Mouse (Mus musculus): ENCODE measurements around the gene Cwf19l1. TPM values are rescaled to one million over a fixed set of nuclear protein-coding genes. Genes with fewer than 3 reads are reported as not detected.

Gene Cwf19l1
- polyA plus RNA-seq, 1 experiment from 2014 or later = 10.7 TPM

DNA sequence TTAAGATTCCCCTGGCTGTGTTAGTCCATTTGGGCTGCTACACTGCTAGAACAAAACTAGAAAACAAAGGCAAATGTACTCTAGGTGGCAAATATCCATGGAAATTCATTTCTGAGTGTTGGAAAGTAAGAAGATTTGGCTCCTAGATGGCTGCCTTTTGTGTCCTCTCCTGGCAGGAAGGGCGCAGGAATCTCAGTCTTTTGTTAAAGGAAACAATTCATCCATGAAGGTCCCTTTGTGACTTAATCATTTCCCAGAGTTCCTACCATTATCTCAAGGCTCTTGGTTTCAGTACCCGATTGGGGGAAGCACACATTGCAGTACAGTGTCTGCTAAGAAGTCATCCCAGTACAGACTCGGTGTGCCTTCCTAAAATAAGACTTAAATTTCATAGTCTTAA lies 49.4 kb downstream of the Cwf19l1 start:
- Histone ChIP-seq H3K4me1 (replicated peaks; ENCODE audit: control insufficient read depth, insufficient read depth, low read length) (no peaks in the 10 kb centered on the region), H3K27me3 (replicated peaks; ENCODE audit: control insufficient read depth, insufficient read depth, low read length) (no peaks in the 10 kb centered on the region), H3K4me2 (replicated peaks; ENCODE audit: low read depth) (no peak overlapping the region), H3K4me3 (ENCODE audit: low read depth, low read length) (no peak overlapping the region), H3K36me3 (ENCODE audit: control insufficient read depth, insufficient read depth) (peaks cover 45% of the 10 kb centered on the region), H3K9me3 (ENCODE audit: control insufficient read depth) (no peaks in the 10 kb centered on the region), H3K27ac (ENCODE audit: low read depth, low read length) (no peak overlapping the region), H3K9ac (ENCODE audit: low read depth, low read length) (no peak overlapping the region)
- no peak for ATAC-seq
- 79% methylated on average over 3 of the region's 3 CpGs for WGBS
- no peak for TF ChIP-seq CTCF (IDR thresholded peaks at IDR 0.05; ENCODE audit: low read depth)

DNA sequence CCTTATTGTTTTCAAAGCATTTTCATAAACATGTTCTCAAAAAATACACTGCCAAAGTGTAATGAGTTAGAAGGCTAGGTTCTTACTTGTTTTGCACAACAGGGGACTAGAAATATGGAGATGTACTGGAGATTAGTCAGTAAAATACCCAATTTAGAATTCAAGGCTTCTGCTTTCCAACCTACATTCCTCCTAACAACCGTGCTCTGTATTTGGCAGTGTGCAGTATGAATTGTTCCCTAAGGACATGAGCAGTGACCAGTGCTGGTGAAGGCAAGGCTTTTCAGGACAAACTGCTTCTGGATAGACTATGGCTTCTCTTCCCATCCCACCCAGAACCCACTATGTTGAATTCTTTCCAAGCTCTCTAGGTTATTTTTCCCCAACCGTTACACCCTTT lies 54.8 kb downstream of the Cwf19l1 start:
- Histone ChIP-seq H3K36me3 (ENCODE audit: control insufficient read depth, insufficient read depth) (peaks cover 57% of the 10 kb centered on the region), H3K27ac (ENCODE audit: low read depth, low read length) (no peak overlapping the region), H3K4me3 (ENCODE audit: low read depth, low read length) (no peak overlapping the region), H3K9me3 (ENCODE audit: control insufficient read depth) (no peaks in the 10 kb centered on the region), H3K4me1 (replicated peaks; ENCODE audit: control insufficient read depth, insufficient read depth, low read length) (no peaks in the 10 kb centered on the region), H3K4me2 (replicated peaks; ENCODE audit: low read depth) (no peak overlapping the region), H3K27me3 (replicated peaks; ENCODE audit: control insufficient read depth, insufficient read depth, low read length) (no peaks in the 10 kb centered on the region), H3K9ac (ENCODE audit: low read depth, low read length) (no peak overlapping the region)
- ATAC-seq = no peak
- TF ChIP-seq CTCF (IDR thresholded peaks at IDR 0.05; ENCODE audit: low read depth) = no peak
- WGBS = 84% methylated on average over 2 of the region's 2 CpGs

DNA sequence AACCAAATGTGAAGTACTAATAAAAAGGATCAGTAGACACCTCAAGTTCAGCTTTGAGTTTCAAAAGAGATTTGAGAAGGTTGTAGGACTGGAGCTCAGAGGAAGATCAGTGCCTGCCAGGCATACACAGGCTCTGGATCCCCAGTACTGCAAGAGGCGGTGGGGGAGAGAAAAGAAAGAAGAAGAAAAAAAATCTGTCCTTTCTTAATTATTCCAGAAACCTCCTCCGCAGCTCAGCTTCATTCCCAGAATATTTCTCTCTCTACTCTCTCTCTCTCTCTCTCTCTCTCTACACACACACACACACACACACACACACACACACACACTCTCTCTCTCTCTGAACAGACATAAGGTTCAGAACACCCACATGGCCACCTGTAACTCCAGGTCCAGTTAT lies 55.7 kb downstream of the Cwf19l1 start:
- no peaks in the 10 kb centered on the region for H3K4me1 ChIP-seq (replicated peaks; ENCODE audit: control insufficient read depth, insufficient read depth, low read length)
- no peak for TF ChIP-seq CTCF (IDR thresholded peaks at IDR 0.05; ENCODE audit: low read depth)
- H3K4me3 ChIP-seq (ENCODE audit: low read depth, low read length) = no peak overlapping the region
- no peak overlapping the region for H3K9ac ChIP-seq (ENCODE audit: low read depth, low read length)
- no peak overlapping the region for H3K27ac ChIP-seq (ENCODE audit: low read depth, low read length)
- no peaks in the 10 kb centered on the region for H3K27me3 ChIP-seq (replicated peaks; ENCODE audit: control insufficient read depth, insufficient read depth, low read length)
- H3K4me2 ChIP-seq (replicated peaks; ENCODE audit: low read depth) = no peak overlapping the region
- peaks cover 60% of the 10 kb centered on the region for H3K36me3 ChIP-seq (ENCODE audit: control insufficient read depth, insufficient read depth)
- 89% methylated on average over 2 of the region's 2 CpGs for WGBS
- no peaks in the 10 kb centered on the region for H3K9me3 ChIP-seq (ENCODE audit: control insufficient read depth)
- ATAC-seq = no peak

DNA sequence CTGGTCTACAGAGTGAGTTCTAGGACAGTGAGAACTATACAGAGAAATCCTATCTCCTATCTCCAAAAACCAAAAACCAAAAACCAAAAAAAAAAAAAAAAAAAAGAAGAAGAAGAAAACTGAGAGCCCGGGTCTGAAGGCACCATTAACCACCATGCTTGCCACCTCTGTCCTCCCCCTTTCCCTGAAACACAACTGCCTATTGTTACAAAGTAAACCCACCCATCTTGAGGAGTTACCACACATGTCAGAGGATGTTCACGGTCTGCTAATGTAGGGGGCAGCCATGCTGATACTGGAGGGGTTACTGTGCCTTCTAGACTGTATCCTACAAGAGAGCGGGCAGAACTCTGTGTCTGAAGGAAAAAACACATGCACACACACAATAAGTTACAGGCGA lies 58.7 kb downstream of the Cwf19l1 start:
- H3K4me1 ChIP-seq (replicated peaks; ENCODE audit: control insufficient read depth, insufficient read depth, low read length) = no peaks in the 10 kb centered on the region
- peaks cover 53% of the 10 kb centered on the region for H3K36me3 ChIP-seq (ENCODE audit: control insufficient read depth, insufficient read depth)
- H3K27me3 ChIP-seq (replicated peaks; ENCODE audit: control insufficient read depth, insufficient read depth, low read length) = no peaks in the 10 kb centered on the region
- H3K4me2 ChIP-seq (replicated peaks; ENCODE audit: low read depth) = no peak overlapping the region
- no peak overlapping the region for H3K9ac ChIP-seq (ENCODE audit: low read depth, low read length)
- no peak overlapping the region for H3K4me3 ChIP-seq (ENCODE audit: low read depth, low read length)
- H3K27ac ChIP-seq (ENCODE audit: low read depth, low read length) = no peak overlapping the region
- no peaks in the 10 kb centered on the region for H3K9me3 ChIP-seq (ENCODE audit: control insufficient read depth)
- TF ChIP-seq CTCF (IDR thresholded peaks at IDR 0.05; ENCODE audit: low read depth) = no peak
- ATAC-seq = no peak
- WGBS = 88% methylated on average over 4 of the region's 4 CpGs

DNA sequence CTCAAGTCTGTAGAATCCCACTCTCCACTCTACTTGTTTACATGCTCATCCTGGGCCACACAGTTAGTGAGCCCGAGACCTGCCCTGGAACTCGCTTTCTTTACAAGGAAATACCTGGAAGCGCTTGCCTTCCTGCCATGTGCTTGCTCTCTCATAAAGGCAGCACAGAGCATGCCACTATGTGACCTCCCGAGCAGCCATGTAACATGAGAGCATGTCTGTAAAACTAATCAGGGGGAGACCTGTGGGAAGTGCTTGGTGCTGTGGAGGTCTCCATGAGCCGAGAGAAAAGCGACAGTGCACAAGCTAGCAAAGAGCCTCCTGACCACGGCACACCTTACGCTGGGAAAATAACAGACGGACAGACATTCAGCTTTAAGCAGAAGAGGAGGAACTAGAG lies 59.2 kb downstream of the Cwf19l1 start:
- Histone ChIP-seq H3K9me3 (ENCODE audit: control insufficient read depth) (no peaks in the 10 kb centered on the region), H3K4me1 (replicated peaks; ENCODE audit: control insufficient read depth, insufficient read depth, low read length) (no peaks in the 10 kb centered on the region), H3K4me2 (replicated peaks; ENCODE audit: low read depth) (no peak overlapping the region), H3K9ac (ENCODE audit: low read depth, low read length) (no peak overlapping the region), H3K27ac (ENCODE audit: low read depth, low read length) (no peak overlapping the region), H3K27me3 (replicated peaks; ENCODE audit: control insufficient read depth, insufficient read depth, low read length) (no peaks in the 10 kb centered on the region), H3K4me3 (ENCODE audit: low read depth, low read length) (no peak overlapping the region), H3K36me3 (ENCODE audit: control insufficient read depth, insufficient read depth) (peaks cover 52% of the 10 kb centered on the region)
- WGBS = 85% methylated on average over 9 of the region's 9 CpGs
- TF ChIP-seq CTCF (IDR thresholded peaks at IDR 0.05; ENCODE audit: low read depth) = no peak
- ATAC-seq = no peak

DNA sequence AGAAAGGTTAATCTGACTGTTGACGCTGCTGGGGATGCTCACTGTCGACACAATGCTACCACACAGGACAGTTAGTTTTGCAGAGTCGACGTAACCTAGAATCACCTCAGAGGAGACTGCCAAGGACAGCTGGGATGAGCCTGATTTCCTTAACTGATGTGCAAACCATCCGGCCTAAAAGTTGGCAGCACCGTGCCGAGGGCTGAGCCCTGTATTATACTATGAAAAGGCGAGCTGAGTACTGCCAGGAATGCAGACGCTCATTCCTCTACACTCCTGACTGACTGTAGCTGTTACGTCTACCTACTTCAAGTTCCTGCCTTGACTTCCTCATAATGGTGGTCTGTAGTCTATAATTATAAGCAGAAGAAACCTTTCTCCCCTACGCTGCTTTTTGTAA lies 60.7 kb downstream of the Cwf19l1 start:
- TF ChIP-seq CTCF (IDR thresholded peaks at IDR 0.05; ENCODE audit: low read depth) = no peak
- no peak for ATAC-seq
- Histone ChIP-seq H3K4me1 (replicated peaks; ENCODE audit: control insufficient read depth, insufficient read depth, low read length) (no peaks in the 10 kb centered on the region), H3K9ac (ENCODE audit: low read depth, low read length) (no peak overlapping the region), H3K27me3 (replicated peaks; ENCODE audit: control insufficient read depth, insufficient read depth, low read length) (no peaks in the 10 kb centered on the region), H3K4me2 (replicated peaks; ENCODE audit: low read depth) (no peak overlapping the region), H3K27ac (ENCODE audit: low read depth, low read length) (no peak overlapping the region), H3K9me3 (ENCODE audit: control insufficient read depth) (no peaks in the 10 kb centered on the region), H3K36me3 (ENCODE audit: control insufficient read depth, insufficient read depth) (peaks cover 46% of the 10 kb centered on the region), H3K4me3 (ENCODE audit: low read depth, low read length) (no peak overlapping the region)
- 88% methylated on average over 11 of the region's 11 CpGs for WGBS

DNA sequence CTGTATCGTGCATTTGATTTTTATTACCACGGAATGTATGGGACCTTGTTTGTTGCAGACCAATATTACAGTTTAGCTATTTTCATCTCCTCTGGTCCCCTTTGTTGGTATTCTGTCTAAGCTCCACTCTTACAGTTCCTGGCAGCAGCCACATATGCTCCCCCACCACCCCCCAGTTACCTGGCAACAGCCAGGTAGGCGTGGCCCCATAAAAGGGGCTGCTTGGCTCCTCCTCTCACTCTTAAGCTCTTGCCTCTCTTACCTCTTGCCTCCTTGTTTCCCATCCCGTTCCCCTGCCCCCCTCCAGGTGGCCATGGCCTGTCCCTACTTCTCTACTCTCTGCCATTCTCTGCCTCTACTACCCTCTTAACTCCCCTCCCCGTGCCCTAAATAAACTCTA lies 64.5 kb downstream of the Cwf19l1 start:
- H3K27ac ChIP-seq (ENCODE audit: low read depth, low read length) = no peak overlapping the region
- no peaks in the 10 kb centered on the region for H3K27me3 ChIP-seq (replicated peaks; ENCODE audit: control insufficient read depth, insufficient read depth, low read length)
- no peak overlapping the region for H3K4me2 ChIP-seq (replicated peaks; ENCODE audit: low read depth)
- H3K36me3 ChIP-seq (ENCODE audit: control insufficient read depth, insufficient read depth) = peaks cover 22% of the 10 kb centered on the region; the same call in 1 of the 2 replicates
- no peak overlapping the region for H3K4me3 ChIP-seq (ENCODE audit: low read depth, low read length)
- no peak for ATAC-seq
- H3K4me1 ChIP-seq (replicated peaks; ENCODE audit: control insufficient read depth, insufficient read depth, low read length) = 0 out of 2 replicates have a peak, but pooled peaks cover 4% of the 10 kb centered on the region
- H3K9me3 ChIP-seq (ENCODE audit: control insufficient read depth) = no peaks in the 10 kb centered on the region
- TF ChIP-seq CTCF (IDR thresholded peaks at IDR 0.05; ENCODE audit: low read depth) = no peak
- WGBS = 54% methylated on average over 5 of the region's 5 CpGs
- H3K9ac ChIP-seq (ENCODE audit: low read depth, low read length) = no peak overlapping the region

Data from intestine, postnatal 0 days (tissue).